Mouse (Mus musculus): ENCODE data around the gene Atp6v1g2. TPM values are rescaled to one million over a fixed set of nuclear protein-coding genes. Genes with fewer than 3 reads are reported as not detected.

Atp6v1g2 gene
- total and polyA plus RNA-seq, 2 experiments from 2014 or later = 81.4 to 146 TPM

DNA sequence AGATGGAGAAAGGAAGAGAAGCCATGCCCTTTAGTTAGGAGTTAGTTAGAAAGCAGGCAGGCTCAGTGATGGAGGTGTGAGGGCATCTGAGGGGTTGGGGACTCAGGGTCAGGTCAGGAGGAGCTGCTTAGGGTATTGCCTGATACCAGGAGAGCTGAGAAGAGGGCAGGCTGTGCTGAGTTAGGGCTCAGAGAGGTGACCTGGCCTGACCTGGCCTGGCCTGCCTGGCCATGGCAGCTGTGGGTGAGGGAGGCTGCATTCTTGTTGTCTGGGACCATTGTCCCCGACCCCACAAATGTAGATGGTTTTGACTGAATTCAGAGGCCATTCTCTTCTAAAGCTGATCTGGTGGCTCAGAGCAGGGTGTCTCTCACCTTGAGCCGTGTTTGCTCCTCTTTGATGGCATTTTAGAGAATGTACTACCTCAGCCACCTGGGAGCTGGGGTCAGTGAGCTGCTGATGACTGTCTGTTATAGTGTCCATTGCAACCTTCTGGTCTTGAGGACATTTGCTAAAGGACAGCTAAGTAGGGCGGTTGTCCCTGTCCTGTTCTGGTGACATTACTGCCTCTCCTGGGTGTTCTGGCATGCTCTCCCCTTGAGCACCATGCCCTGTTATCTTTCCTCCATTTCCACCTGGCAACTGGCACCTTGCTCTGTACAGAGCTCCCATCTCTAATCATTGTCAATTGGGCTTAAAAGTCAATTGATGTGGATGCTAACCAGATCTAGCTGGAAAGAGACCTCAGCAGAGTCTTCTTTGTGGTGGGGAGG, 17.1 kb downstream of the Atp6v1g2 start:
- DNase-seq (no peak), ATAC-seq (no peak)
- WGBS = 93% methylated on average over 3 of the region's 3 CpGs
- Histone ChIP-seq H3K9ac (no peak overlapping the region), H3K27me3 (ENCODE audit: insufficient read depth, low read length) (no peaks in the 10 kb centered on the region), H3K36me3 (ENCODE audit: insufficient read depth) (peaks cover 87% of the 10 kb centered on the region), H3K4me1 (ENCODE audit: insufficient read depth) (no peaks in the 10 kb centered on the region), H3K4me2 (ENCODE audit: low read depth) (no peak overlapping the region), H3K27ac (ENCODE audit: low read depth, low read length) (no peak overlapping the region), H3K9me3 (ENCODE audit: low read length) (no peaks in the 10 kb centered on the region), H3K4me3 (ENCODE audit: low read depth, low read length) (no peak overlapping the region)
- no peak for TF ChIP-seq CTCF (IDR thresholded peaks at IDR 0.05; ENCODE audit: low read depth)

DNA sequence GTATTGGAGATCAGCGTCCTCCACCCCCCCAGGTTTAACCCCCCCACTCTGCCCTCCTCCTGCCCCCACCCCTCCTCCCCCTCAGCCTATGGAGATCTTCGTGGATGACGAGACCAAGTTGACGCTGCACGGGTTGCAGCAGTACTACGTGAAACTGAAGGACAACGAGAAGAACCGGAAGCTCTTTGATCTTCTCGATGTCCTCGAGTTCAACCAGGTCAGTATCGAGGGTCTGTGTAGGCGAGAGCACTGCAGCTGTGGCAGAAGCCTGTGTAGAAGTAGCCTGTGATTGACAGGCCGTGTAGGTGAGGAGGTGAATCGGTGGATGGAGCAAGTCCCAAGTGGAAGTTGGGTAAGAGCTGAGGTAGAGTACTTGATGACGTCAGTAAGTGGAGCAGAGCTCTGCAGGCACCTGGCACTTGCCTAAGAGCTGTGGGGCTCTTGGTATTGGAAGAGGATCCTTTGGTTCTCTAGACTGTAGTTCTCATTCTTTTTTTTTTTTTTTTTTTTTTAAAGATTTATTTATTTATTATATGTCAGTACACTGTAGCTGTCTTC, 17.8 kb downstream of the Atp6v1g2 start:
- H3K27ac ChIP-seq (ENCODE audit: low read depth, low read length) = no peak overlapping the region
- no peak for TF ChIP-seq CTCF (IDR thresholded peaks at IDR 0.05; ENCODE audit: low read depth)

GRCm38 (mm10) chr17:35251981-35252380, 18.5 kb downstream of the Atp6v1g2 start:
- no peak overlapping the region for H3K4me2 ChIP-seq (ENCODE audit: low read depth)
- peaks cover 73% of the 10 kb centered on the region for H3K36me3 ChIP-seq (ENCODE audit: insufficient read depth)
- WGBS = 79% methylated on average over 5 of the region's 5 CpGs
- no peaks in the 10 kb centered on the region for H3K9me3 ChIP-seq (ENCODE audit: low read length)
- H3K27me3 ChIP-seq (ENCODE audit: insufficient read depth, low read length) = no peaks in the 10 kb centered on the region
- no peaks in the 10 kb centered on the region for H3K4me1 ChIP-seq (ENCODE audit: insufficient read depth)
- no peak for TF ChIP-seq CTCF (IDR thresholded peaks at IDR 0.05; ENCODE audit: low read depth)
- no peak for ATAC-seq
- DNase-seq = no peak
- H3K4me3 ChIP-seq (ENCODE audit: low read depth, low read length) = no peak overlapping the region
- no peak overlapping the region for H3K9ac ChIP-seq
- H3K27ac ChIP-seq (ENCODE audit: low read depth, low read length) = no peak overlapping the region

More for the DNA sequence above, 17.8 kb downstream of the Atp6v1g2 start:
- no peak for ATAC-seq
- H3K4me1 ChIP-seq (ENCODE audit: insufficient read depth) = no peaks in the 10 kb centered on the region
- 84% methylated on average over 15 of the region's 15 CpGs for WGBS
- H3K36me3 ChIP-seq (ENCODE audit: insufficient read depth) = peaks cover 80% of the 10 kb centered on the region
- no peaks in the 10 kb centered on the region for H3K27me3 ChIP-seq (ENCODE audit: insufficient read depth, low read length)
- no peak overlapping the region for H3K9ac ChIP-seq
- H3K4me3 ChIP-seq (ENCODE audit: low read depth, low read length) = no peak overlapping the region
- no peak for DNase-seq
- H3K4me2 ChIP-seq (ENCODE audit: low read depth) = no peak overlapping the region
- no peaks in the 10 kb centered on the region for H3K9me3 ChIP-seq (ENCODE audit: low read length)

DNA sequence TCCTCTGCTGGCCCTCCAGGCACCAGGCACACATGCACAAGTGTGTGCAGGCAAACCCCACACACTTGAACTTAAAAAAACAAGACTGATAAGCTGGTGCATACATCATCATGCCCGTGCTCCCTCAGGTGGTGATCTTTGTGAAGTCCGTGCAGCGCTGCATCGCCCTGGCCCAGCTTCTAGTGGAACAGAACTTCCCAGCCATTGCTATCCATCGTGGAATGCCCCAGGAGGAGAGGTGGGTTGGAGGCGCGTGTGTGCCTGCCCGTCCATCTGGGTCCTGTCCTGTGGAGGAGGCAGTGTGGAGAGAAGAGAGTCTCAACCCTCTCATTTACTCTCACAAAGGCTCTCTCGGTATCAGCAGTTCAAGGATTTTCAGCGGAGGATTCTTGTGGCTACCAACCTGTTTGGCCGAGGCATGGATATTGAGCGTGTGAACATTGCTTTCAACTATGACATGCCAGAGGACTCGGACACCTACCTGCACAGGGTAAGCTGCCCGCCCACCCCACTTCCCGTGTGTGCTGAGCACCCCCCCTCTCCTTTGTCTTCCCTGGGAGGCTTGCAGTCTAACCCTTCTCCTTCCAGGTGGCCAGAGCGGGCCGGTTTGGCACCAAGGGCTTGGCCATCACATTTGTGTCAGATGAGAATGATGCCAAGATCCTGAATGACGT, 19.3 kb downstream of the Atp6v1g2 start:
- Histone ChIP-seq H3K4me3 (ENCODE audit: low read depth, low read length) (no peak overlapping the region), H3K36me3 (ENCODE audit: insufficient read depth) (peaks cover 65% of the 10 kb centered on the region), H3K9ac (no peak overlapping the region), H3K27ac (ENCODE audit: low read depth, low read length) (no peak overlapping the region), H3K4me1 (ENCODE audit: insufficient read depth) (no peaks in the 10 kb centered on the region), H3K4me2 (ENCODE audit: low read depth) (no peak overlapping the region), H3K27me3 (ENCODE audit: insufficient read depth, low read length) (no peaks in the 10 kb centered on the region), H3K9me3 (ENCODE audit: low read length) (no peaks in the 10 kb centered on the region)
- TF ChIP-seq CTCF (IDR thresholded peaks at IDR 0.05; ENCODE audit: low read depth) = no peak
- no peak for ATAC-seq
- WGBS = 78% methylated on average over 18 of the region's 18 CpGs
- no peak for DNase-seq

GRCm38 (mm10) chr17:35253293-35254093, 20.0 kb downstream of the Atp6v1g2 start:
- ATAC-seq (no peak), DNase-seq (no peak)
- WGBS = 84% methylated on average over 32 of the region's 32 CpGs
- no peaks in the 10 kb centered on the region for H3K4me1 ChIP-seq (ENCODE audit: insufficient read depth)
- TF ChIP-seq CTCF (IDR thresholded peaks at IDR 0.05; ENCODE audit: low read depth) = no peak
- no peak overlapping the region for H3K9ac ChIP-seq
- peaks cover 58% of the 10 kb centered on the region for H3K36me3 ChIP-seq (ENCODE audit: insufficient read depth)
- no peak overlapping the region for H3K4me3 ChIP-seq (ENCODE audit: low read depth, low read length)
- H3K27me3 ChIP-seq (ENCODE audit: insufficient read depth, low read length) = no peaks in the 10 kb centered on the region
- no peaks in the 10 kb centered on the region for H3K9me3 ChIP-seq (ENCODE audit: low read length)
- H3K4me2 ChIP-seq (ENCODE audit: low read depth) = no peak overlapping the region
- no peak overlapping the region for H3K27ac ChIP-seq (ENCODE audit: low read depth, low read length)

DNA sequence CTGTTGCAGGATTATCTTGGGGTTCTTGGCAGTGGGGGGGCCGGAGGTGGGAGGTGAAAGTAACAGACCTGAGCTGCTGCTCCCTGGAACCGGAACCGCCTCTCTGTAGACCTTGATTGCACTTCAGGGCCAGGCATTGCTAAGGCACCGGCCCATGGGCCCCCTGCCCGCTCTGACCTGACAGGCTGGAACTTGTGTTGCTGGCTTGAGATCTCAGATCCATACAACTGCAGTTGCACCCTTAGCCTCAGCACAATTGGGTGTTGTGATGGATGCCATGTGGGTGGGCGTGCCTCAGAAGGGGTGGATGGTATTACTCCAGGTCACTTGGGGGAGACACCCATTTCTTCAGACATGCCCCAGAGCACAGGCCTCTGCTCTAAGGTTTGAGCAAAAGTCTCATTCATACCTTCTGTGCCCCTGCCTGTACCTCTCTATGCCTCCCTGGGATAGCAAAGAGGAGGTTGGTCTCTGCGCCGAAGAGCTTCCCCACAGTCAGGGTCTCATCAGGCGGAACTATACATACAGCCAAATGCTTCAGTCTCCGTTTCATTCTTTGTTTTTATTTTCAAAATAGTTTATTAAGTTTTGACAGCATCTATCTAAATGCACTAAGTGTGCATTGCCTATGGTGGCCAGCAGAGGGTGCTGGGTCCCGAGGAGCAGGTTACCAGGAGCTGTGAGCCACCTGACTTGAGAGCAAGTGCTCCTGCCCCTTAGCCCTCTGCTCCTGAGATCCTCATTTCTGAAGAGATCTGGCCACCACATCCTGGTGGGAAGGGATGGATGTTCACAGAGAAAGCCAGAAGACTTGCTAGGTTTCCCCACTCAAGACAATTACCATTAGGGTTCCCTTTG, 21.0 kb downstream of the Atp6v1g2 start:
- no peaks in the 10 kb centered on the region for H3K27me3 ChIP-seq (ENCODE audit: insufficient read depth, low read length)
- no peak overlapping the region for H3K27ac ChIP-seq (ENCODE audit: low read depth, low read length)
- TF ChIP-seq CTCF (IDR thresholded peaks at IDR 0.05; ENCODE audit: low read depth) = peak; percentile 74
- H3K36me3 ChIP-seq (ENCODE audit: insufficient read depth) = peaks cover 48% of the 10 kb centered on the region
- 50% methylated on average over 11 of the region's 11 CpGs for WGBS
- no peak overlapping the region for H3K4me3 ChIP-seq (ENCODE audit: low read depth, low read length)
- no peaks in the 10 kb centered on the region for H3K4me1 ChIP-seq (ENCODE audit: insufficient read depth)
- ATAC-seq (peak; percentile 40), DNase-seq (peak; percentile 54)
- no peaks in the 10 kb centered on the region for H3K9me3 ChIP-seq (ENCODE audit: low read length)
- H3K4me2 ChIP-seq (ENCODE audit: low read depth) = no peak overlapping the region
- no peak overlapping the region for H3K9ac ChIP-seq
